Mouse (Mus musculus) ES-Bruce4 (cell line): ENCODE measurements around the gene Snap25.

Experiments used
- CTCF ChIP-seq: IDR thresholded peaks from one replicate; pipeline ENCODE4 v1.8.1; 2011; ENCODE audit warnings: low read depth, low read length
- EP300 ChIP-seq: IDR thresholded peaks from 2 replicates; pipeline ENCODE4 v1.6.1; 2011; ENCODE audit warnings: low read depth, low read length; ENCODE audit not compliant: insufficient read depth
- POLR2A ChIP-seq: IDR thresholded peaks from one replicate; pipeline ENCODE4 v1.8.1; 2011; ENCODE audit warnings: low read length; ENCODE audit not compliant: insufficient read depth

DNA sequence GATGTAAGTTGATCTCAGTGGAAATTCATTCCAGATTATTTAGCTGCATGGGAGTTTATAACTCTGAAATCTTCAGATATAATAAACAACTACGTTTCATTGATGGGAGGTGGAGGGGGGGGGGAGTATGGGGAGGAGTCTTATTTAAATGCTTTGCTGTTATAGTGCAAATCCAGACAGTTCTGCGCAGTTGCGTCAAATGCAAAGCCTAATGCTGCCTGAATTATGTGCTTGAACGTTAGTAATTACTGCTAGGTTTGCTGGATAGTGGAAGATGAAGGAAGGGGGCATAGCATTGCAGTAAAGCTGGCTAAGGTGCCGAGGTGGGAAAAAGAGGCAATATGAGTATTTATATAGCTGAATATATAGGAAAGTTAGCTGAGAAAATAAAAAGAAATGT lies 2.3 kb downstream of the Snap25 start:
- no peak for TF ChIP-seq POLR2A
- TF ChIP-seq CTCF, result no peak
- TF ChIP-seq EP300, result no peak
